Mouse (Mus musculus): ENCODE measurements around the gene Ntm. TPM values are rescaled to one million over a fixed set of nuclear protein-coding genes. Genes with fewer than 3 reads are reported as not detected.

Ntm gene
- total and polyA plus RNA-seq, 3 experiments = not detected

GRCm38 (mm10) chr9:29215796-29216195 is 747.1 kb downstream of the Ntm start:
- Histone ChIP-seq H3K27ac (ENCODE audit: control insufficient read depth, low read depth, low read length) (no peak overlapping the region), H3K79me2 (ENCODE audit: control insufficient read depth, insufficient read depth, low read length, poor library complexity) (no peaks in the 10 kb centered on the region), H3K36me3 (ENCODE audit: control insufficient read depth in 1 of 2, insufficient read depth in 2 of 2, low read length in 2 of 2) (no peaks in the 10 kb centered on the region), H3K4me1 (ENCODE audit: control insufficient read depth in 1 of 2, insufficient read depth in 2 of 2, low read length in 2 of 2) (no peaks in the 10 kb centered on the region), H3K9ac (ENCODE audit: control insufficient read depth, low read depth, low read length, poor library complexity, severe bottlenecking) (no peak overlapping the region), H3K4me3 (ENCODE audit: control insufficient read depth in 1 of 2, insufficient read depth in 1 of 2, low read depth in 2 of 2, low read length in 2 of 2) (no peak overlapping the region), H3K9me3 (replicated peaks; ENCODE audit: insufficient read depth, low read length) (no peaks in the 10 kb centered on the region), H3K27me3 (ENCODE audit: control insufficient read depth in 1 of 2, insufficient read depth in 2 of 2, low read length in 2 of 2) (no peaks in the 10 kb centered on the region)
- TF ChIP-seq ELF1 (IDR thresholded peaks at IDR 0.05; ENCODE audit: low read depth, low read length) (no peak), USF1 (IDR thresholded peaks at IDR 0.05; ENCODE audit: low read depth, low read length) (no peak)
- DNase-seq (ENCODE audit: low read depth, low spot score) = no peak

GRCm38 (mm10) chr9:29215241-29215640 is 747.7 kb downstream of the Ntm start:
- no peak for DNase-seq (ENCODE audit: low read depth, low spot score)
- Histone ChIP-seq H3K4me3 (ENCODE audit: control insufficient read depth in 1 of 2, insufficient read depth in 1 of 2, low read depth in 2 of 2, low read length in 2 of 2) (no peak overlapping the region), H3K9ac (ENCODE audit: control insufficient read depth, low read depth, low read length, poor library complexity, severe bottlenecking) (no peak overlapping the region), H3K27me3 (ENCODE audit: control insufficient read depth in 1 of 2, insufficient read depth in 2 of 2, low read length in 2 of 2) (no peaks in the 10 kb centered on the region), H3K9me3 (replicated peaks; ENCODE audit: insufficient read depth, low read length) (no peaks in the 10 kb centered on the region), H3K27ac (ENCODE audit: control insufficient read depth, low read depth, low read length) (no peak overlapping the region), H3K79me2 (ENCODE audit: control insufficient read depth, insufficient read depth, low read length, poor library complexity) (no peaks in the 10 kb centered on the region), H3K4me1 (ENCODE audit: control insufficient read depth in 1 of 2, insufficient read depth in 2 of 2, low read length in 2 of 2) (no peaks in the 10 kb centered on the region), H3K36me3 (ENCODE audit: control insufficient read depth in 1 of 2, insufficient read depth in 2 of 2, low read length in 2 of 2) (no peaks in the 10 kb centered on the region)
- TF ChIP-seq MYB (IDR thresholded peaks at IDR 0.05; ENCODE audit: low read depth, low read length) (no peak), MYC (IDR thresholded peaks at IDR 0.05; ENCODE audit: low read depth, low read length) (no peak)

- Histone ChIP-seq H3K79me2 (ENCODE audit: control insufficient read depth, insufficient read depth, low read length, poor library complexity) (no peaks in the 10 kb centered on the region), H3K9ac (ENCODE audit: control insufficient read depth, low read depth, low read length, poor library complexity, severe bottlenecking) (no peak overlapping the region), H3K4me1 (ENCODE audit: control insufficient read depth in 1 of 2, insufficient read depth in 2 of 2, low read length in 2 of 2) (no peaks in the 10 kb centered on the region), H3K4me3 (ENCODE audit: control insufficient read depth in 1 of 2, insufficient read depth in 1 of 2, low read depth in 2 of 2, low read length in 2 of 2) (no peak overlapping the region), H3K27me3 (ENCODE audit: control insufficient read depth in 1 of 2, insufficient read depth in 2 of 2, low read length in 2 of 2) (no peaks in the 10 kb centered on the region), H3K9me3 (replicated peaks; ENCODE audit: insufficient read depth, low read length) (no peaks in the 10 kb centered on the region), H3K36me3 (ENCODE audit: control insufficient read depth in 1 of 2, insufficient read depth in 2 of 2, low read length in 2 of 2) (no peaks in the 10 kb centered on the region), H3K27ac (ENCODE audit: control insufficient read depth, low read depth, low read length) (no peak overlapping the region)
- DNase-seq (ENCODE audit: low read depth, low spot score) = no peak
- no peak for TF ChIP-seq JUND (IDR thresholded peaks at IDR 0.05; ENCODE audit: low read depth, low read length)
- no peak for TF ChIP-seq TBP (IDR thresholded peaks at IDR 0.05; ENCODE audit: low read depth, low read length)
These were observed 753.7 kb downstream of the Ntm start for GRCm38 (mm10) chr9:29209243-29209642.

GRCm38 (mm10) chr9:29208142-29208541 is 754.8 kb downstream of the Ntm start:
- H3K36me3 ChIP-seq (ENCODE audit: control insufficient read depth in 1 of 2, insufficient read depth in 2 of 2, low read length in 2 of 2) = no peaks in the 10 kb centered on the region
- H3K27ac ChIP-seq (ENCODE audit: control insufficient read depth, low read depth, low read length) = no peak overlapping the region
- H3K27me3 ChIP-seq (ENCODE audit: control insufficient read depth in 1 of 2, insufficient read depth in 2 of 2, low read length in 2 of 2) = no peaks in the 10 kb centered on the region
- H3K9ac ChIP-seq (ENCODE audit: control insufficient read depth, low read depth, low read length, poor library complexity, severe bottlenecking) = no peak overlapping the region
- no peak overlapping the region for H3K4me3 ChIP-seq (ENCODE audit: control insufficient read depth in 1 of 2, insufficient read depth in 1 of 2, low read depth in 2 of 2, low read length in 2 of 2)
- no peaks in the 10 kb centered on the region for H3K4me1 ChIP-seq (ENCODE audit: control insufficient read depth in 1 of 2, insufficient read depth in 2 of 2, low read length in 2 of 2)
- H3K79me2 ChIP-seq (ENCODE audit: control insufficient read depth, insufficient read depth, low read length, poor library complexity) = no peaks in the 10 kb centered on the region
- H3K9me3 ChIP-seq (replicated peaks; ENCODE audit: insufficient read depth, low read length) = no peaks in the 10 kb centered on the region
- no peak for DNase-seq (ENCODE audit: low read depth, low spot score)
- TF ChIP-seq TAL1 (IDR thresholded peaks at IDR 0.05; ENCODE audit: low read length) = no peak
- no peak for TF ChIP-seq SMC3 (IDR thresholded peaks at IDR 0.05; ENCODE audit: low read depth, low read length)
- TF ChIP-seq MYB (IDR thresholded peaks at IDR 0.05; ENCODE audit: low read depth, low read length) = no peak
- no peak for TF ChIP-seq ZC3H11A (IDR thresholded peaks at IDR 0.05; ENCODE audit: low read depth, low read length)
- TF ChIP-seq ELF1 (IDR thresholded peaks at IDR 0.05; ENCODE audit: low read depth, low read length) = no peak
- TF ChIP-seq CHD1 (IDR thresholded peaks at IDR 0.05; ENCODE audit: low read depth, low read length) = no peak
- no peak for TF ChIP-seq ZMIZ1 (IDR thresholded peaks at IDR 0.05; ENCODE audit: low read depth, low read length)
- no peak for TF ChIP-seq SIN3A (IDR thresholded peaks at IDR 0.05; ENCODE audit: low read length)
- no peak for TF ChIP-seq USF1 (IDR thresholded peaks at IDR 0.05; ENCODE audit: low read depth, low read length)
- TF ChIP-seq POLR2AphosphoS2 (IDR thresholded peaks at IDR 0.05; ENCODE audit: low read length) = no peak
- TF ChIP-seq MAFK (IDR thresholded peaks at IDR 0.05; ENCODE audit: borderline replicate concordance, low read depth, low read length) = no peak
- TF ChIP-seq E2F4 (IDR thresholded peaks at IDR 0.05; ENCODE audit: borderline replicate concordance, low read depth, low read length) = no peak
- TF ChIP-seq MEF2A (IDR thresholded peaks at IDR 0.05; ENCODE audit: extremely low read depth, insufficient replicate concordance, low read depth, low read length, poor library complexity, severe bottlenecking) = no peak
- TF ChIP-seq MXI1 (IDR thresholded peaks at IDR 0.05; ENCODE audit: low read depth, low read length) = no peak
- no peak for TF ChIP-seq RAD21 (IDR thresholded peaks at IDR 0.05; ENCODE audit: low read depth, low read length)
- no peak for TF ChIP-seq GABPA (IDR thresholded peaks at IDR 0.05; ENCODE audit: low read depth, low read length)
- no peak for TF ChIP-seq EP300 (IDR thresholded peaks at IDR 0.05; ENCODE audit: low read depth in 1 of 2, low read length in 2 of 2)
- no peak for TF ChIP-seq UBTF (IDR thresholded peaks at IDR 0.05; ENCODE audit: borderline replicate concordance, insufficient read depth, low read depth, low read length)

Measured in MEL (cell line).